Mouse (Mus musculus) left cerebral cortex, adult 2 months (tissue): Measurements from ENCODE around the gene Elovl4. TPM values are rescaled to one million over a fixed set of nuclear protein-coding genes. Genes with fewer than 3 reads are reported as not detected.

Source experiments
- DNase-seq, 2 experiments: peaks; one replicate each; pipeline ENCODE4 v3.0.0; 2021 to 2022; ENCODE audit warnings: low spot score in 2 of 2, mixed read lengths in 1 of 2; ENCODE audit errors: extremely low spot score in 1 of 2
- H3K27ac ChIP-seq: fragments of 200-600 bp; 2 replicates; pipeline ENCODE4 v1.8.1; 2022
- H3K4me3 ChIP-seq: fragments of 200-600 bp; 2 replicates; pipeline ENCODE4 v1.8.1; 2022
- CTCF ChIP-seq: fragments of 200-600 bp; IDR thresholded peaks from 2 replicates; pipeline ENCODE4 v1.8.1; 2022; ENCODE audit warnings: antibody characterized with exemption, mild to moderate bottlenecking, moderate library complexity
- intact Hi-C: fragments of 180-260 bp; cut with DNase I; formaldehyde crosslinking; loops from one replicate; pipeline ENCODE4 v1.15.1; 2025
- total RNA-seq, 2 experiments: library from RNA; stranded (reverse); gene quantifications; 2 replicates each; pipeline ENCODE4 v1.2.3; 2021

The Elovl4 gene
- total RNA-seq, 2 experiments from 2014 or later = 64.6 to 66.0 TPM

DNA sequence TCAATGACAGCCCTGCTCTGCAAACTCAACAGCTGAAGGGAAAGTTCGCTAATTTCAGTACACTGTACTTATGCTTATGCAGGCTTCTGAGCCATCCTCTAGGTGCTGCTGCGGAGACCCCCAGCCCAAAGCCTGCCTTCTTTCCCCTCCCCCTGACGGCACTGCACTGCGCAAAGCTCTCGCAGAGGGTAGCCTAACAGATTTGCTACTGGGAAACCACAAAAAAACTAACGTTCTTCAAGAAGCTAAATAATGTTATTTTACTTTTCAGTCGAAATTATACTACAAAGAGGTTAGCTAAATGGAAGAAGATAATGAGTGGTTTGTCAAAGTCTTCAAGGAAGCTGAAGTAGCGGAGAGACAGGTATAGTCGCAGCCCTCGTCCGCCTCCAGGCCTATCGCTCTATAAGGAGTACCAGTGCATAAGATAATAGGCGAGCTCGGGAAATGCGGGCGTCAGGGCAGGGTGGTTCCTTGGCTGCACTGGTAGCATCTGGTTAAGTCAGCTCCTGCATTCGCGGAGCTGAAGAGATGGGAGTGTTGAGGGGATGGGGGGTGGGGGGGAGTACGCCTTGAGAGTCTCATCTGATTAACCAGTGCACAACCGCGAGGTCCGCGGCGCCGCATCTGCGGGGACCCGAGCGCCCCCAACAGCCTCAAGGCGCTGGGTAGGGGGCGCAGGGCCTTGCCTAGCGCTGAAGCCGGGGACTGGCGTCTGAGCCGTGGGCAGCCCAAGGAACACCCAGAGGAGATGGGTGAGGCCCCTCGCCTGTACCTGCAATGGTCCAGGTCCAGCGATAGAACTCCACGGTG lies 707 bp downstream of the Elovl4 start:
- Histone ChIP-seq H3K4me3 (peak overlapping the region; percentile 92), H3K27ac (peak overlapping the region; percentile 96)
- peak; percentile 18; the same call in 1 of the 2 replicates for TF ChIP-seq CTCF
- peak; percentile 34 to 37 for DNase-seq
- intact Hi-C loops = loop anchor here (5.0 kb wide), 2 partner anchors 122 to 1607 kb away; partner anchors contain the start of gene Bckdhb

DNA sequence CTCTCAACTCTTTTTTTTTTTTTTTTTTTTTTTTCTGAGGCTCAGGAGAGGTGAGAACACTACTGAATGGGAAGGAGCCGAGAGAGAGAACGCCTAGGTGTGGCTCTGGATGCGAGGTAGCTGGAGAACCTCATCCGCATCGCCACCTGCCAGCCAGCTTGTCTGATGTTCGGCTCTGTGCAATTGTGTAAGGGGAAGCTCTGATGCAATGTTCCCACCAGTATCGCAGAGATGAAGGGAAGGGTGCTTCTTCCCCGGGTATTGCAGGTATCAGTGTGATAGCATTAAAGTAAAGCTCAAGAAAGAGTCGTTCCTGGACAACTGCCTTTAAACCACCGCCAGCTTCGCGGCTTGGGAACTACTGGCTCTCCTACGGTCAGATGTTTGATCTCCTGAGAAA lies 1.7 kb downstream of the Elovl4 start:
- H3K4me3 ChIP-seq = peak overlapping the region; percentile 92
- no peak for DNase-seq
- intact Hi-C loops = no loop called here
- TF ChIP-seq CTCF = no peak
- H3K27ac ChIP-seq = peak overlapping the region; percentile 57; the same call in 1 of the 2 replicates

DNA sequence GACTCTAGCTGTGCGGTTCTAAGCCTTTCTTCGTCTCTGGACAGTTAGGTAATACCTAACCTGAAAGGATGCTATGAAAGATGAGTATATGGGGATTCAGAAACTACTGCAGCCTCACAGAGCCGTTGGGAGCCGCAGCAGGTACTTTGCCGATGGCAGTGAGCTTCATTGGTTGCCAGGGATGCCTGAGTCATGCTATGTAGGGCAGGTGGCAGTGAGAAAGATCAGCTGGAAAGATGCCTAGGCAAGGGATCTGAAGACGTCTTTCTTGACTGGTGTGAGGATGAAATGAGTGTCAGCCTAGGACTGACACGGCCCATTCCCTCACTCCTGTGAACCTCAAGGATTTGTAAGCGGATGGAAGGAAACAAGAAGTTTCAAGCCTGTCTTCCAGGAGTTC lies 8.2 kb downstream of the Elovl4 start:
- no peak for DNase-seq
- TF ChIP-seq CTCF = no peak
- intact Hi-C loops = no loop called here
- H3K27ac ChIP-seq = no peak overlapping the region; the same call in 1 of the 2 replicates
- no peak overlapping the region for H3K4me3 ChIP-seq

DNA sequence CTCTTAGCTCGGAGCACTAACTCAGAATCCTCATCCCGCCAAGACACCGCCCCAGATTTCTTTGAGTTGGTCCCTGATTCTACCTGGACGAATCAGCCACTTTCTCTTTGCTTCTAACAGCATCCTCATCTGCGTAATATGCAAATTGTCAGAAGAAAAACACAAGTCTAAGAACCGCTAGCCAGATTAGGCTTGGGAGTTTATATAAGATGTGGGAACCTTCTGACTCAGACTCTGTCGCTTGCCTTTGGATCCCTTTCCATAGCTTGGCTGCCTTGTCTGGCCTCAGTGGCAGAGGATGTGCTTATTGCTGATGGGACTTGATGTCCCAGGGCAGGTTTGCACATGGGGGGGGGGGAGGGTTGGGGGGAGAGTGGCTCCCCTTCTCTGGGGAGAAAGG lies 9.2 kb downstream of the Elovl4 start:
- no peak for TF ChIP-seq CTCF
- Histone ChIP-seq H3K4me3 (no peak overlapping the region), H3K27ac (0 out of 2 replicates have a peak overlapping the region, but pooled peaks have one; percentile 15)
- DNase-seq = no peak
- intact Hi-C loops = no loop called here

DNA sequence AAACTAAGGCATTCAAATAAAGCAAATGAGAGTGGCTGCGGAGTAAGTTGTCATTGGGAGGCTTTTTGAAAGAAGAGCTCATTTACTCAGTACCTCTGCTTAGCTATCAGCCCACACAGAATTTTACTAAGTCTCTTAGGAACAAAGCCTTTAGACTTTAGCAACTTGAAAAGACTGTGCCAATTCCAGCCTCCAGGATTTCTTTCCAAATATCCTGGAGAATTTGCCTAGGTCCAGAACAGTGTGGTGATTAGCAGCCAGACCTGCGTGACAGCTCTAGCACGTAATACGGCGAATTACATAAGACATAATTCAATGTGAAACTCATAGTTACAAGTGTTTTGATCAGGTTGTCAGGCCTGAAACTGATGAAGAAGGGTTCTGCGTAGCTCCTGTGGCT lies 16.8 kb downstream of the Elovl4 start:
- H3K4me3 ChIP-seq = no peak overlapping the region
- intact Hi-C loops = no loop called here
- DNase-seq = no peak
- no peak overlapping the region for H3K27ac ChIP-seq
- no peak for TF ChIP-seq CTCF

DNA sequence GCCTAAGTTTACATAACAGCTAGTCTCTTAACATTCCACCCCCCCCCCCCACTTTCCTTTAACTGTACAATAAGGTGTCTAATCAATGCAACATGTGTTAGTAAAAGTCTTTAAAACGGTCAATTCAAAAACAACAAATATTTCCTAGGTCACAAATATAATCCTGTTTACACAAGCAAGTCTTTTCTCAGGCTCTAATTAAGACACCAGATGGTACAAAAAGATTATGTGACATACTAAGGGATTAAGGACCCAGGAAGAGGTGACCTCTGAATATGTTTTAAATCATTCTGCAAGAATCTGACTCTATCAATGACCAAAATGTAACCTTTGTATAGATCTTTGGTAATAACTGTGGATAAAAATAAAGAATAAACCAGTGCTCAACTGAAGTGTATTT lies 20.6 kb downstream of the Elovl4 start:
- TF ChIP-seq CTCF = no peak
- no peak for DNase-seq
- Histone ChIP-seq H3K27ac (no peak overlapping the region), H3K4me3 (no peak overlapping the region)
- intact Hi-C loops = no loop called here

DNA sequence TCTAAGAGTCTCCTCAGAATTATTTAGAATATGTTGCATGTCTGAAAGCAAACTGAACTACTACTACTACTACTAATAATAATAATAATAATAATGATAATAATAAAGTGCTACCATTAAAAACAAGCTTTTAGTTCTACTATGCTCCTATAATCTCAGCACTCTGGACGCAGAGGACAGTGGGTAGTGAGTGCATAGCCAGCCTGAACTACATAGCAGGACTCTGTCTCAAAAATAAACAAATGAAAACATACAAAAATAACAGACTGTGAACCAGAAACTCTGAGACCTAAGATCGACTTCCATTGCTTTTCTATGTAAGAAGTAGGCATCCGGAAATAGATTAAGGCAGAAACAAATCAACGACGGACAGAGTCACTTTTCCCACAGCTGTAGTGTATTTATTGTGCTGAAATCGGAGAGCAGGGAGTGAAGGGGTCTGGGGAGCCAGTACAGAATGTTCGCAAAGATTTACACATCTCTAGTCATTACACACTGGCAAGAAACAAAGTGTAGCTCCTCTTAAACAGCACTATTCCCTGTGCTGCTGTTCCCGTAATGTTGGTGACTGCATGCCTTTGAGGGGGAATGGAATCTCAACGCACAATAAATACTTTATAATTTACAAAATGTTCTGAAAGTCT lies 27.6 kb downstream of the Elovl4 start:
- no peak for DNase-seq
- TF ChIP-seq CTCF = no peak
- intact Hi-C loops = no loop called here
- H3K27ac ChIP-seq = no peak overlapping the region
- no peak overlapping the region for H3K4me3 ChIP-seq

DNA sequence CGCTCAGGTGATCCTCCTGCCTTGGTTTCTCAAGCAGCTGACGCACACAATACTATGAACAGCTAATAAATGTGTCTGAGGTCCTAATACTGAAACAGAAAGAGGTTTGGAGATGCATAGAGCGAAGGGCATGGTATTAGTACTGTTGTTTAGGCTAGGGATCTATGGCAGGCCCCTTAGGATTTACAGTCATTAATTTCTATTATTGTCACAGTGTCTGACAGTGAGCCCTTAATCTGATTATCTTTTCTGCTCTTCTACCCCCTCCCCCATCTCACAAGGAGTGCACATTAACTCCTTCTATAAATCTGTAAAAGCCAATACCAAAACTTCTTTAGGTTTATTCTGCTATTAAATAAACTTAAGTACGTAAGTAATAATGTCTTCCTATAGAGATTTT lies 44.8 kb downstream of the Elovl4 start:
- DNase-seq = no peak
- no peak for TF ChIP-seq CTCF
- no peak overlapping the region for H3K27ac ChIP-seq
- no peak overlapping the region for H3K4me3 ChIP-seq
- intact Hi-C loops = no loop called here

DNA sequence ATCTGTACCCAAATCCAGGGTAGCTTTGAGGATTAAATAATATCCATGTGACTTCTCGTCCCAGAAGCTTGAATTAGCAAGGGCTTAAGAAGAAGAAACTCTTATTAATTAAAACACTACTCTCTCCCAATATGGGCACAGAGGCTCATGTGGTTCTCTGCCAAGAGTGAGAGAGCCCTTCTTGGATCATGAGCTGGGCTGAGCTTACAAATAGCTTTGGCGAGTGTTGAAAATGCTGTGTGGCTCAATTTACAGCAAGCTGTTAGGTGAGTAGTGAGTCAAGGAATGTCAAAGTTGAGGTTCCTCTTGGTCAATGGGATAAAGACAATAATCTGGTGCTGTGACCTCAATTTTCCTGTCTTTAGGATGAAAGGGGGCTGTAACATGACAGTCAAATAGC lies 74.2 kb downstream of the Elovl4 start:
- intact Hi-C loops = no loop called here
- H3K27ac ChIP-seq = no peak overlapping the region
- no peak overlapping the region for H3K4me3 ChIP-seq
- DNase-seq = no peak
- TF ChIP-seq CTCF = no peak

DNA sequence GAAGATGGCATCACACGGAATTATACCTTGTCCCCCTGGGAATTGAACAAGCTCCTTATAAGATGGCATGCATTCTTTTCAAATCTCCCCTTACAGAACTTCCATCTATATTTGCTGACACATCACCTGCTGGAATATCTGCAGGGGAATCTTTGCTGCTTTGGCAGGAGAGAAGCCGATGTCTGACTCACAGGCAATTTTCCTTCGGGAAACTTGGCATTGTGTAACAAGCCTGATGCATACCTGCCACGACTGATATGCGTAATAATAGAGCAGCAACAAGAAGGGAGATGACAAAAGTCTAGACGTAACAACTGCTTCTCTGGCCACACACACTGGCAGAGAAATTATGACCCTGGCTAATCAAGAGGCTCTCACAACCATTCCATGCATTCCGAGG lies 75.2 kb downstream of the Elovl4 start:
- H3K27ac ChIP-seq = no peak overlapping the region

More for the DNA sequence above, 75.2 kb downstream of the Elovl4 start:
- no peak for DNase-seq
- H3K4me3 ChIP-seq = no peak overlapping the region
- intact Hi-C loops = no loop called here
- TF ChIP-seq CTCF = no peak

Other genes with a start within 250 kb of the Elovl4 start
- gene Ttk, start 28.4 kb upstream of the Elovl4 start, total RNA-seq = under 1 TPM; 0.49 to 0.72 TPM
- gene Bckdhb, start 118.9 kb upstream of the Elovl4 start, total RNA-seq = 10 to 100 TPM; 39.7 to 41.9 TPM